Mouse (Mus musculus) WW6 (cell line): Measurements from ENCODE around the gene Gm6525.

Experiments used
- DNase-seq: peaks from one replicate; pipeline ENCODE4 v3.0.0-alpha.2; 2013; ENCODE audit warnings: low read depth, low spot score

The Gm6525 gene

GRCm38 (mm10) chr3:84169393-84170005 lies 4.4 kb upstream of the Gm6525 start:
- DNase-seq, result no peak

GRCm38 (mm10) chr3:84172406-84172805 lies 1.5 kb upstream of the Gm6525 start:
- no peak for DNase-seq

GRCm38 (mm10) chr3:84175337-84176315 lies 1.7 kb downstream of the Gm6525 start:
- DNase-seq, result no peak

- no peak for DNase-seq
These were observed 3.9 kb downstream of the Gm6525 start for GRCm38 (mm10) chr3:84177834-84178233.

- no peak for DNase-seq
These were observed 6.4 kb downstream of the Gm6525 start for GRCm38 (mm10) chr3:84180304-84180703.

- no peak for DNase-seq
These were observed 7.2 kb downstream of the Gm6525 start for GRCm38 (mm10) chr3:84181102-84181501.

GRCm38 (mm10) chr3:84181717-84182116 lies 7.8 kb downstream of the Gm6525 start:
- no peak for DNase-seq

- no peak for DNase-seq
These were observed 15.8 kb downstream of the Gm6525 start for GRCm38 (mm10) chr3:84189629-84190173.

GRCm38 (mm10) chr3:84190513-84191061 lies 16.7 kb downstream of the Gm6525 start:
- no peak for DNase-seq

GRCm38 (mm10) chr3:84191141-84191881 lies 17.4 kb downstream of the Gm6525 start:
- no peak for DNase-seq

- DNase-seq, result no peak
These were observed 20.0 kb downstream of the Gm6525 start for GRCm38 (mm10) chr3:84193881-84194280.

- DNase-seq, result no peak
These were observed 24.3 kb downstream of the Gm6525 start for GRCm38 (mm10) chr3:84198229-84198628.

- DNase-seq, result no peak
These were observed 25.6 kb downstream of the Gm6525 start for GRCm38 (mm10) chr3:84199516-84199915.

- no peak for DNase-seq
These were observed 26.9 kb downstream of the Gm6525 start for GRCm38 (mm10) chr3:84200559-84201420.

- no peak for DNase-seq
These were observed 30.7 kb downstream of the Gm6525 start for GRCm38 (mm10) chr3:84204640-84205039.

GRCm38 (mm10) chr3:84205650-84206049 lies 31.7 kb downstream of the Gm6525 start:
- DNase-seq, result no peak

GRCm38 (mm10) chr3:84206106-84206505 lies 32.2 kb downstream of the Gm6525 start:
- DNase-seq, result no peak

GRCm38 (mm10) chr3:84207366-84207765 lies 33.5 kb downstream of the Gm6525 start:
- no peak for DNase-seq

- no peak for DNase-seq
These were observed 34.6 kb downstream of the Gm6525 start for GRCm38 (mm10) chr3:84208475-84208874.

- DNase-seq, result no peak
These were observed 35.1 kb downstream of the Gm6525 start for GRCm38 (mm10) chr3:84208917-84209513.
